Mouse (Mus musculus) hindbrain, postnatal 0 days (tissue): ENCODE measurements around the gene Fads1. TPM values are rescaled to one million over a fixed set of nuclear protein-coding genes. Genes with fewer than 3 reads are reported as not detected.
A peak's percentile ranks its signal among the peaks of the same experiment; 100 is the strongest.

Experiments used
- ATAC-seq: fragments of 200-750 bp; cut with Nextera tagmentation; 2 replicates; pipeline ENCODE4 v1.8.0; 2017; ENCODE audit warnings: mild to moderate bottlenecking, moderate TSS enrichment, moderate library complexity
- DNase-seq: peaks from one replicate; pipeline ENCODE4 v3.0.0-alpha.2; 2015; ENCODE audit warnings: low spot score
- H3K27ac ChIP-seq: fragments of 300-500 bp; sonication (generic); 2 replicates; pipeline ENCODE4 v1.5.1; 2014; ENCODE audit warnings: mild to moderate bottlenecking
- H3K27me3 ChIP-seq: fragments of 300-500 bp; sonication (generic); 2 replicates; pipeline ENCODE4 v1.6.1; 2014; ENCODE audit warnings: low read length, mixed read lengths; ENCODE audit not compliant: insufficient read depth
- H3K36me3 ChIP-seq: fragments of 300-500 bp; sonication (generic); 2 replicates; pipeline ENCODE4 v1.6.1; 2014; ENCODE audit warnings: low read length, mixed read lengths; ENCODE audit not compliant: insufficient read depth
- H3K4me1 ChIP-seq: fragments of 300-500 bp; sonication (generic); 2 replicates; pipeline ENCODE4 v1.6.1; 2014; ENCODE audit warnings: antibody characterized with exemption, low read length, mixed read lengths; ENCODE audit not compliant: insufficient read depth
- H3K4me2 ChIP-seq: fragments of 300-500 bp; sonication (generic); 2 replicates; pipeline ENCODE4 v1.6.1; 2014; ENCODE audit warnings: low read depth, mild to moderate bottlenecking, low read length, moderate library complexity, mixed read lengths
- H3K4me3 ChIP-seq: fragments of 300-500 bp; sonication (generic); 2 replicates; pipeline ENCODE4 v1.5.1; 2014; ENCODE audit warnings: low read length
- H3K9ac ChIP-seq: fragments of 300-500 bp; sonication (generic); replicated peaks from 2 replicates; pipeline ENCODE4 v1.6.1; 2014; ENCODE audit warnings: mild to moderate bottlenecking, low read length, moderate library complexity, mixed read lengths
- H3K9me3 ChIP-seq: fragments of 300-500 bp; sonication (generic); 2 replicates; pipeline ENCODE4 v1.6.1; 2016; ENCODE audit warnings: low read length, mixed read lengths
- CTCF ChIP-seq: IDR thresholded peaks from 2 replicates; pipeline ENCODE4 v1.5.1; 2016; ENCODE audit warnings: antibody characterized with exemption, control low read depth, low read depth
- WGBS: fragments of 180-500 bp; shearing (Covaris S2); extraction: QIAGEN DNeasy Blood & Tissue Kit; methylation state at CpG from one replicate; pipeline ENCODE4 v1.1.7; 2014; 5-methylcytosine and 5-hydroxymethylcytosine counted together
- polyA plus RNA-seq: library from polyadenylated mRNA; unstranded; fragments of >200 nt; fragmentation: Nextera tagmentation; extraction: Ambion mirVana; gene quantifications from 2 replicates; pipeline ENCODE4 v1.2.1, GENCODE M21; 2015
- total RNA-seq: library from RNA; depleted of rRNA; stranded (reverse); fragments of >200 nt; gene quantifications from 2 replicates; pipeline ENCODE4 v1.2.3, GENCODE M21; 2014

Fads1 gene
- total and polyA plus RNA-seq, 2 experiments from 2014 or later: 148 to 198 TPM

GRCm38 (mm10) chr19:10225767-10226166 lies 43.1 kb downstream of the Fads1 start:
- no peaks in the 10 kb centered on the region for H3K9me3 ChIP-seq
- no peak overlapping the region for H3K4me3 ChIP-seq
- no peaks in the 10 kb centered on the region for H3K4me1 ChIP-seq
- H3K4me2 ChIP-seq: no peak overlapping the region
- no peaks in the 10 kb centered on the region for H3K36me3 ChIP-seq
- no peak overlapping the region for H3K27ac ChIP-seq
- 80% methylated on average over 4 of the region's 4 CpGs for WGBS
- DNase-seq (no peak), ATAC-seq (no peak)
- no peaks in the 10 kb centered on the region for H3K27me3 ChIP-seq
- TF ChIP-seq CTCF: no peak
- H3K9ac ChIP-seq: no peak overlapping the region

DNA sequence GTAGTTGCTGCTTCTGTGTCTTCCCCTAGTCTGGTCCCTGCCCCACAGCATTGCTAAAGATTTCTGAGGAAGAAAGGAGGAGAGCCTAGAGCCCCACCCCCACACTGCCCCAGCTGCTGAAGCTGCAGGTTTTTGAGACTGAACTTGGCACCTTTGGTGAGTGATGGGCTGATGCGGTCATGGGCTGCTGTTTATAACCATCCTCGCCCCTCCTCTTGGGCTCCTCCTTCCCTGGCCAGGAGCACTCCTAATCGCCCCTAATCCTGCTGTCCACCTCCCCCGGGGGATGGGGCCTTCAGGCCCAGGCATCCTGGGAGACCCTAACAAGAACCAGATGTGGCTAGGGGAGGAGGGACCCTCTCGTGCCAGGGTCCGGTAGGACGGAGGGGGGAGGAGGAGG lies 48.3 kb downstream of the Fads1 start:
- TF ChIP-seq CTCF: no peak
- no peak for ATAC-seq
- Histone ChIP-seq H3K27ac (no peak overlapping the region), H3K9ac (no peak overlapping the region), H3K4me3 (no peak overlapping the region), H3K4me2 (no peak overlapping the region), H3K4me1 (no peaks in the 10 kb centered on the region), H3K9me3 (no peaks in the 10 kb centered on the region), H3K36me3 (no peaks in the 10 kb centered on the region), H3K27me3 (no peaks in the 10 kb centered on the region)
- 15% methylated on average over 7 of the region's 7 CpGs for WGBS
- no peak for DNase-seq

DNA sequence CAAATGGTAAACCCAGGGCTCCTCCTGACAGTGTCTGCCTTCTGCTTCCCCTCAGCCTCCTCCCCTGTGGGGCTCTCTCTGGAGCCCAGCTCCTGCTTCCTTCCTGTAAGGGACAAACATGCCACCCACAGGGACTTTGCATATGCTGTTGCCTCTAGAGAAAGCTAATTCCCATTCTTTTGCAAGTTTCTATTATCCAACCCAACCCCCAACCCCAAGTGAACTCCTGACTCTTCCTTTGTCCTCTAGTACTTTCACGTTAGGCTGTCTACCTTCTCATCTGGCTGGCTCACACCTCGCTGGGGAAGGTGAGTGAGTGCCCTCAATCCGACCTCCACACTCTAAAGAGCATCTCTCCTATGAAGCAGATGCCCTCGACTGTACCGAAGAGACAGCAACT lies 49.2 kb downstream of the Fads1 start:
- TF ChIP-seq CTCF: no peak
- ATAC-seq (no peak), DNase-seq (no peak)
- H3K4me3 ChIP-seq: no peak overlapping the region
- H3K27ac ChIP-seq: no peak overlapping the region
- no peaks in the 10 kb centered on the region for H3K9me3 ChIP-seq
- H3K27me3 ChIP-seq: no peaks in the 10 kb centered on the region
- no peaks in the 10 kb centered on the region for H3K36me3 ChIP-seq
- no peaks in the 10 kb centered on the region for H3K4me1 ChIP-seq
- H3K4me2 ChIP-seq: no peak overlapping the region
- no peak overlapping the region for H3K9ac ChIP-seq
- 17% methylated on average over 5 of the region's 5 CpGs for WGBS

- H3K27me3 ChIP-seq: no peaks in the 10 kb centered on the region
- H3K9me3 ChIP-seq: no peaks in the 10 kb centered on the region
- DNase-seq (no peak), ATAC-seq (0 out of 2 replicates have a peak, but pooled peaks have one; percentile 21)
- no peak overlapping the region for H3K4me2 ChIP-seq
- no peaks in the 10 kb centered on the region for H3K4me1 ChIP-seq
- no peak for TF ChIP-seq CTCF
- no peaks in the 10 kb centered on the region for H3K36me3 ChIP-seq
- no peak overlapping the region for H3K4me3 ChIP-seq
- WGBS: 40% methylated on average over 9 of the region's 9 CpGs
- no peak overlapping the region for H3K27ac ChIP-seq
- no peak overlapping the region for H3K9ac ChIP-seq
Measured at GRCm38 (mm10) chr19:10232327-10233017, 49.8 kb downstream of the Fads1 start.

DNA sequence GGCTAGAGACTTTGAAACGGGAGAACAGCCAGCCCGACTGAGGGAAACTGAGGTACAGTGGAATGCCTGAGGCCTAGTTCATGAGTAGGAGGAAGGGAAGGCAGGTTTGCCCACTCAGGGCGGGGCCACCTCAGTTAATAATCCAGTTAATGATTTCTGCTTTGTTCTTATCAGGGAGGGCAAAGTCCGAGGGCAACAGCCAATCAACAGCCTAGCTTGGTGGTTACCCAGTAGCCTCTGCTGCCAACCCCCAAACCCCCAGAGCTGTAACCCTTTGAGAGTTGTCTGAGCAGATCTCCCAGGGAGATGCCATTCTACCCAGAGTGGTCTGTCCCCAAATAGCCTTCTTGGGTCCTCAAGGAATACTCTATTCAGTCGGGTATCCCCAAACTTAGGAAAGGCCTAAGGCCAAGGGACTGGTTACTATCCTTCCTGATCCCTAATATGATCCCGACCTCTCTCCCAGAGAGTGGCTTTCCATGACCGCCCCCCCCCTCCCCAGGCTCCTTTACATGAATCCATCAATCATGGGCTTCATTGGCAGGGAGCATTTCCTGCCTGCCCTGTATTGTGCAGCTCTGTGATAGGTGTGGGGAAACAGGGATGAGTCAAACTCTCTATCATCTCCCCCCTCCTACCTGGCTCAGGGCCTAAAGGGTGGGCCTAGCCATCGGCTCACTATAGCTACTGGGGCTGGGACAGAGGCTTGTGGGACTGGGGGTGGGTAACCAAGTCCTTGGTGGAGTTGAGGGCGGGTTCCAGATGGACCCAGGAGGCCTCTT lies 53.3 kb downstream of the Fads1 start:
- DNase-seq (no peak), ATAC-seq (no peak)
- 86% methylated on average over 9 of the region's 9 CpGs for WGBS
- Histone ChIP-seq H3K27ac (no peak overlapping the region), H3K4me2 (no peak overlapping the region), H3K36me3 (no peaks in the 10 kb centered on the region), H3K4me3 (no peak overlapping the region), H3K27me3 (no peaks in the 10 kb centered on the region), H3K4me1 (0 out of 2 replicates have a peak, but pooled peaks cover 5% of the 10 kb centered on the region), H3K9ac (no peak overlapping the region), H3K9me3 (no peaks in the 10 kb centered on the region)
- TF ChIP-seq CTCF: no peak

- H3K4me1 ChIP-seq: 0 out of 2 replicates have a peak, but pooled peaks cover 5% of the 10 kb centered on the region
- TF ChIP-seq CTCF: no peak
- H3K4me2 ChIP-seq: no peak overlapping the region
- ATAC-seq: no peak
- no peak for DNase-seq
- no peak overlapping the region for H3K4me3 ChIP-seq
- no peaks in the 10 kb centered on the region for H3K9me3 ChIP-seq
- no peak overlapping the region for H3K27ac ChIP-seq
- H3K36me3 ChIP-seq: no peaks in the 10 kb centered on the region
- H3K27me3 ChIP-seq: no peaks in the 10 kb centered on the region
- WGBS: 59% methylated on average over 3 of the region's 3 CpGs
- H3K9ac ChIP-seq: no peak overlapping the region
Measured at GRCm38 (mm10) chr19:10238477-10238876, 55.8 kb downstream of the Fads1 start.

DNA sequence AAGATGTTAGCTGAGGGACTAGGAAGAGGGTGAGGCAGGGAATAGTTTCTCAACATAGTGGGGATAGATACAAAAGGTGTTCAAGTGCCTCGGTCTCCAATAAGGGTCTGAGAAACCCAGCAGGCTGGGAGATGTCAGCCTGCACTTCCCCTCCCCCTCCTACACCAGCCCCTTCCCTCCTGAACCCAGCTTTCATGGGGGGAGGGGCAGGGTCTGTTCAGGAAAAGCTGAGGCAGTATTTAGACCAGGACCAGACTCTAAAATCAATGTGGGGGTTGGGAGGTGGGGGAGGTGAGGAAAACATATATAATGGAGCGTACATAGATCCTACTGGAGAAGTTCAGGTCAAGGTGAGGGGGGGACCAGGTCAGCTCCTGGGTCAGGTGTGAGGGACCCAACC lies 56.7 kb downstream of the Fads1 start:
- H3K36me3 ChIP-seq: no peaks in the 10 kb centered on the region
- H3K27ac ChIP-seq: no peak overlapping the region
- H3K9me3 ChIP-seq: no peaks in the 10 kb centered on the region
- DNase-seq (no peak), ATAC-seq (no peak)
- H3K9ac ChIP-seq: no peak overlapping the region
- H3K27me3 ChIP-seq: no peaks in the 10 kb centered on the region
- WGBS: 64% methylated on average over 2 of the region's 2 CpGs
- no peak overlapping the region for H3K4me2 ChIP-seq
- 0 out of 2 replicates have a peak, but pooled peaks cover 5% of the 10 kb centered on the region for H3K4me1 ChIP-seq
- no peak for TF ChIP-seq CTCF
- H3K4me3 ChIP-seq: no peak overlapping the region
